ENCODE assay signal across 20 mouse cellular contexts in genomic region chr2:160972103-160972792, GRCm38 (mm10).
DNase-seq lines count a peak whose midpoint lies in the region; ATAC-seq lines count a peak whose summit lies in the region.
"Had no signal": no experiment of that assay in that cellular context is flagged by ENCODE, and none has a peak within 500 bp of the region (broad histone marks: within the 10 kb centered on the region; RNA-seq: fewer than 3 reads in every experiment).

No protein-coding gene starts in this region.

- H3K4me3 ChIP-seq in hindbrain, embryonic 14.5 days (replicated peaks; ENCODE audit: low read length): no peak overlapping the region
- no peak overlapping the region for H3K4me3 ChIP-seq in hindbrain, embryonic 11.5 days (ENCODE audit: low read depth, low read length)
- H3K4me3 ChIP-seq in neural tube, embryonic 13.5 days: no peak overlapping the region
- no peak overlapping the region for H3K4me3 ChIP-seq in midbrain, embryonic 15.5 days
- H3K4me3 ChIP-seq: embryonic facial prominence, embryonic 15.5 days; limb, embryonic 13.5 days; liver, embryonic 13.5 days had no signal

- ATAC-seq in hindbrain, embryonic 14.5 days (ENCODE audit: low FRiP score): peak; percentile 65
- ATAC-seq in hindbrain, embryonic 11.5 days (ENCODE audit: low FRiP score): no peak
- ATAC-seq in neural tube, embryonic 13.5 days (ENCODE audit: low read depth): peak; percentile 92
- ATAC-seq in midbrain, embryonic 15.5 days (replicated peaks): peak; percentile 37; the same call in 1 of the 2 replicates

- peak overlapping the region; percentile 71 for H3K27ac ChIP-seq in hindbrain, embryonic 14.5 days
- H3K27ac ChIP-seq in hindbrain, embryonic 11.5 days (ENCODE audit: low read depth, low read length): no peak overlapping the region
- H3K27ac ChIP-seq in neural tube, embryonic 13.5 days (replicated peaks): peak overlapping the region; percentile 86
- H3K27ac ChIP-seq in midbrain, embryonic 15.5 days: peak overlapping the region; percentile 35; the same call in 1 of the 2 replicates
- H3K27ac ChIP-seq: embryonic facial prominence, embryonic 15.5 days; limb, embryonic 13.5 days; liver, embryonic 13.5 days had no signal

- peaks cover 4% of the 10 kb centered on the region; the same call in 1 of the 2 replicates for H3K4me1 ChIP-seq in hindbrain, embryonic 14.5 days (replicated peaks; ENCODE audit: control insufficient read depth, insufficient read depth, low read length)
- no peaks in the 10 kb centered on the region for H3K4me1 ChIP-seq in hindbrain, embryonic 11.5 days (replicated peaks; ENCODE audit: control insufficient read depth, insufficient read depth, low read length)
- H3K4me1 ChIP-seq in neural tube, embryonic 13.5 days (replicated peaks): peaks cover 19% of the 10 kb centered on the region
- H3K4me1 ChIP-seq in midbrain, embryonic 15.5 days: no peaks in the 10 kb centered on the region
- H3K4me1 ChIP-seq: embryonic facial prominence, embryonic 15.5 days; liver, embryonic 13.5 days had no signal

- H3K36me3 ChIP-seq in hindbrain, embryonic 14.5 days (replicated peaks; ENCODE audit: control insufficient read depth, insufficient read depth): peaks cover 89% of the 10 kb centered on the region
- peaks cover 7% of the 10 kb centered on the region; the same call in 1 of the 2 replicates for H3K36me3 ChIP-seq in hindbrain, embryonic 11.5 days (ENCODE audit: control insufficient read depth, insufficient read depth, low read length)
- peaks cover 82% of the 10 kb centered on the region for H3K36me3 ChIP-seq in neural tube, embryonic 13.5 days
- H3K36me3 ChIP-seq in midbrain, embryonic 15.5 days (replicated peaks): peaks cover 13% of the 10 kb centered on the region

- H3K9me3 ChIP-seq in hindbrain, embryonic 14.5 days (ENCODE audit: control insufficient read depth, low read length): no peaks in the 10 kb centered on the region
- no peaks in the 10 kb centered on the region for H3K9me3 ChIP-seq in hindbrain, embryonic 11.5 days (ENCODE audit: control insufficient read depth, low read length)
- no peaks in the 10 kb centered on the region for H3K9me3 ChIP-seq in neural tube, embryonic 13.5 days
- H3K9me3 ChIP-seq in midbrain, embryonic 15.5 days: no peaks in the 10 kb centered on the region
- H3K9me3 ChIP-seq: embryonic facial prominence, embryonic 15.5 days; limb, embryonic 13.5 days; liver, embryonic 13.5 days had no signal

- peak; percentile 54 for DNase-seq in hindbrain, embryonic 14.5 days (ENCODE audit: low spot score)
- DNase-seq in hindbrain, embryonic 11.5 days (ENCODE audit: low spot score): no peak
- no peak for DNase-seq in neural tube, embryonic 10.5 days (ENCODE audit: extremely low spot score, low spot score)
- DNase-seq in lung, postnatal 4 days: no peak
- DNase-seq in left cerebral cortex, postnatal 4 days: no peak
- DNase-seq: adrenal gland, postnatal 25 days; B cell, adult 2 months; cerebellum, adult 2 months; cerebellum, postnatal 36 days; heart, postnatal 10 days; kidney, adult 18-20 months; liver, embryonic 13.5 days; lung, embryonic 14.5 days; lung, postnatal 36 days; thymus, postnatal 4 days had no signal

- WGBS in hindbrain, embryonic 14.5 days: 82% methylated on average over 7 of the region's 7 CpGs
- 90% methylated on average over 7 of the region's 7 CpGs for WGBS in hindbrain, embryonic 11.5 days
- 77% methylated on average over 7 of the region's 7 CpGs for WGBS in neural tube, embryonic 13.5 days
- 84% methylated on average over 7 of the region's 7 CpGs for WGBS in midbrain, embryonic 15.5 days

- H3K27me3 ChIP-seq in hindbrain, embryonic 14.5 days (ENCODE audit: control insufficient read depth, insufficient read depth, low read length): no peaks in the 10 kb centered on the region
- H3K27me3 ChIP-seq in hindbrain, embryonic 11.5 days (ENCODE audit: control insufficient read depth, insufficient read depth, low read length): no peaks in the 10 kb centered on the region
- no peaks in the 10 kb centered on the region for H3K27me3 ChIP-seq in neural tube, embryonic 13.5 days
- H3K27me3 ChIP-seq in midbrain, embryonic 15.5 days (replicated peaks): no peaks in the 10 kb centered on the region
- H3K27me3 ChIP-seq: embryonic facial prominence, embryonic 15.5 days; limb, embryonic 13.5 days; liver, embryonic 13.5 days had no signal

- intact Hi-C loops in left cerebral cortex, postnatal 4 days (cut with DNase I): no loop called here

- no peak overlapping the region for H3K4me2 ChIP-seq in hindbrain, embryonic 14.5 days (replicated peaks)
- H3K4me2 ChIP-seq in hindbrain, embryonic 11.5 days (replicated peaks; ENCODE audit: low read depth, low read length): no peak overlapping the region
- H3K4me2 ChIP-seq in neural tube, embryonic 13.5 days: no peak overlapping the region
- no peak overlapping the region for H3K4me2 ChIP-seq in midbrain, embryonic 15.5 days
- H3K4me2 ChIP-seq: embryonic facial prominence, embryonic 15.5 days; heart, embryonic 11.5 days; limb, embryonic 13.5 days; liver, embryonic 13.5 days; lung, embryonic 14.5 days had no signal

- no peak overlapping the region for H3K9ac ChIP-seq in hindbrain, embryonic 14.5 days
- no peak overlapping the region for H3K9ac ChIP-seq in hindbrain, embryonic 11.5 days (ENCODE audit: low read depth, low read length)
- no peak overlapping the region for H3K9ac ChIP-seq in neural tube, embryonic 13.5 days
- no peak overlapping the region for H3K9ac ChIP-seq in midbrain, embryonic 15.5 days
- H3K9ac ChIP-seq: embryonic facial prominence, embryonic 15.5 days; limb, embryonic 13.5 days; liver, embryonic 13.5 days; lung, embryonic 14.5 days had no signal
